Mouse (Mus musculus) large intestine, adult 2 months (tissue): ENCODE results near the gene Fam189a1. TPM values are rescaled to one million over a fixed set of nuclear protein-coding genes. Genes with fewer than 3 reads are reported as not detected.

Experiments used
- DNase-seq: peaks from one replicate; pipeline ENCODE4 v3.0.0-alpha.2; 2012; ENCODE audit warnings: low read depth, low spot score
- WGBS: fragments of 180-500 bp; shearing (Covaris S2); methylation state at CpG from one replicate; pipeline ENCODE4 v1.1.7; 2018; 5-methylcytosine and 5-hydroxymethylcytosine counted together
- polyA plus RNA-seq: library from polyadenylated mRNA; depleted of rRNA; stranded (reverse); fragments of >200 nt; gene quantifications from 2 replicates; pipeline ENCODE4 v1.2.3, GENCODE M21; 2012

Fam189a1 gene
- polyA plus RNA-seq, 1 experiment, result 2.3 TPM

- no peak for DNase-seq
- WGBS, result 70% methylated on average over 5 of the region's 5 CpGs
Measured at GRCm38 (mm10) chr7:64906955-64907354, 249.4 kb downstream of the Fam189a1 start.

- WGBS, result 83% methylated on average over 3 of the region's 3 CpGs
- no peak for DNase-seq
Measured at GRCm38 (mm10) chr7:64905506-64905905, 250.9 kb downstream of the Fam189a1 start.

GRCm38 (mm10) chr7:64900249-64900648 lies 256.1 kb downstream of the Fam189a1 start:
- DNase-seq, result no peak
- 73% methylated on average over 2 of the region's 2 CpGs for WGBS

- 84% methylated on average over 6 of the region's 6 CpGs for WGBS
- no peak for DNase-seq
Measured at GRCm38 (mm10) chr7:64896587-64896986, 259.8 kb downstream of the Fam189a1 start.

GRCm38 (mm10) chr7:64895685-64896101 lies 260.7 kb downstream of the Fam189a1 start:
- WGBS, result 36% methylated on average over 5 of the region's 5 CpGs

GRCm38 (mm10) chr7:64891139-64891538 lies 265.2 kb downstream of the Fam189a1 start:
- DNase-seq, result no peak
- 65% methylated on average over 3 of the region's 3 CpGs for whole genome bisulfite sequencing

More at GRCm38 (mm10) chr7:64895685-64896101, 260.7 kb downstream of the Fam189a1 start:
- no peak for DNase-seq

- WGBS, result 53% methylated on average over 9 of the region's 9 CpGs
- no peak for DNase-seq
Measured at GRCm38 (mm10) chr7:64889919-64890318, 266.5 kb downstream of the Fam189a1 start.

GRCm38 (mm10) chr7:64884187-64884862 lies 272.0 kb downstream of the Fam189a1 start:
- no peak for DNase-seq
- 65% methylated on average over 11 of the region's 11 CpGs for WGBS

- DNase-seq, result no peak
- WGBS, result 62% methylated on average over 6 of the region's 6 CpGs
Measured at GRCm38 (mm10) chr7:64882243-64882642, 274.1 kb downstream of the Fam189a1 start.

- 27% methylated on average over 7 of the region's 7 CpGs for WGBS
- DNase-seq, result no peak
Measured at GRCm38 (mm10) chr7:64881387-64881786, 275.0 kb downstream of the Fam189a1 start.

GRCm38 (mm10) chr7:64880415-64880814 lies 276.0 kb downstream of the Fam189a1 start:
- WGBS, result 37% methylated on average over 5 of the region's 5 CpGs

GRCm38 (mm10) chr7:64874941-64875340 lies 281.4 kb downstream of the Fam189a1 start:
- DNase-seq, result no peak
- 88% methylated on average over 4 of the region's 4 CpGs for WGBS

More at GRCm38 (mm10) chr7:64880415-64880814, 276.0 kb downstream of the Fam189a1 start:
- DNase-seq, result no peak

- DNase-seq, result no peak
- 27% methylated on average over 11 of the region's 11 CpGs for WGBS
Measured at GRCm38 (mm10) chr7:64873266-64873665, 283.1 kb downstream of the Fam189a1 start.

GRCm38 (mm10) chr7:64872743-64873241 lies 283.6 kb downstream of the Fam189a1 start, which contains the start of gene Nsmce3:
TSS of gene Nsmce3 (minus strand) at chr7:64872997.
- WGBS, result under 1% methylated on average over 57 of the region's 57 CpGs
- peak; percentile 69 for DNase-seq

- WGBS, result 2% methylated on average over 33 of the region's 33 CpGs
- DNase-seq, result no peak
Measured at GRCm38 (mm10) chr7:64871987-64872742, 284.2 kb downstream of the Fam189a1 start.

- DNase-seq, result no peak
- WGBS, result 88% methylated on average over 6 of the region's 6 CpGs
Measured at GRCm38 (mm10) chr7:64869549-64870065, 286.8 kb downstream of the Fam189a1 start.

GRCm38 (mm10) chr7:64863538-64863937 lies 292.8 kb downstream of the Fam189a1 start:
- 78% methylated on average over 3 of the region's 3 CpGs for WGBS

GRCm38 (mm10) chr7:64862978-64863377 lies 293.4 kb downstream of the Fam189a1 start:
- WGBS, result 78% methylated on average over 3 of the region's 3 CpGs

More at GRCm38 (mm10) chr7:64863538-64863937, 292.8 kb downstream of the Fam189a1 start:
- no peak for DNase-seq

GRCm38 (mm10) chr7:64856526-64857082 lies 299.8 kb downstream of the Fam189a1 start:
- no peak for DNase-seq
- 68% methylated on average over 12 of the region's 12 CpGs for WGBS

More at GRCm38 (mm10) chr7:64862978-64863377, 293.4 kb downstream of the Fam189a1 start:
- no peak for DNase-seq

- no peak for DNase-seq
- 60% methylated on average over 15 of the region's 15 CpGs for WGBS
Measured at GRCm38 (mm10) chr7:64855976-64856375, 300.4 kb downstream of the Fam189a1 start.
